Mouse (Mus musculus): ENCODE data around the gene Ankib1. TPM values are rescaled to one million over a fixed set of nuclear protein-coding genes. Genes with fewer than 3 reads are reported as not detected.
"Not testable (repeated sequence)": the region's sequence is repeated elsewhere in the genome, so short reads cannot be mapped to it uniquely, and the experiment has no call there.

Ankib1 gene
- 6.5 and 7.9 TPM in 2 replicates for polyA plus RNA-seq (2012; rRNA removed)

GRCm38 (mm10) chr5:3802433-3803291 is at the start of gene Ankib1, which contains the start of gene Krit1:
Ankib1 (minus strand) TSS chr5:3802925.
Krit1 (plus strand) TSS chr5:3803184.
- DNase-seq = peak; percentile 88
- peaks cover 4% of the 10 kb centered on the region for H3K4me1 ChIP-seq (ENCODE audit: control insufficient read depth, insufficient read depth, low read length)
- H3K4me3 ChIP-seq (replicated peaks; ENCODE audit: extremely low read depth, low read depth, low read length) = peak within 1 kb of the TSS; percentile 91
- peak; percentile 56; the same call in 1 of the 2 replicates for TF ChIP-seq POLR2A (IDR thresholded peaks at IDR 0.05; ENCODE audit: borderline replicate concordance, extremely low read depth, low read depth, low read length)
- TF ChIP-seq CTCF (IDR thresholded peaks at IDR 0.05; ENCODE audit: insufficient read depth, low read length) = no peak
- WGBS = under 1% methylated on average over 109 of the region's 109 CpGs

- Histone ChIP-seq H3K4me3 (replicated peaks; ENCODE audit: extremely low read depth, low read depth, low read length) (no peak within 1 kb of the TSS), H3K4me1 (ENCODE audit: control insufficient read depth, insufficient read depth, low read length) (no peaks in the 10 kb centered on the region)
- WGBS = 15% methylated on average over 24 of the region's 24 CpGs
- TF ChIP-seq POLR2A (IDR thresholded peaks at IDR 0.05; ENCODE audit: borderline replicate concordance, extremely low read depth, low read depth, low read length) (no peak), CTCF (IDR thresholded peaks at IDR 0.05; ENCODE audit: insufficient read depth, low read length) (no peak)
- no peak for DNase-seq
These were observed 42.3 kb upstream of the Ankib1 start, which contains the start of gene Lrrd1 for GRCm38 (mm10) chr5:3845026-3845425. Lrrd1 (plus strand) TSS chr5:3845173.

- TF ChIP-seq POLR2A (IDR thresholded peaks at IDR 0.05; ENCODE audit: borderline replicate concordance, extremely low read depth, low read depth, low read length) = no peak
- no peak for TF ChIP-seq CTCF (IDR thresholded peaks at IDR 0.05; ENCODE audit: insufficient read depth, low read length)
- 72% methylated on average over 1 of the region's 1 CpGs for WGBS
- DNase-seq = no peak
- Histone ChIP-seq H3K4me3 (replicated peaks; ENCODE audit: extremely low read depth, low read depth, low read length) (no peak overlapping the region), H3K4me1 (ENCODE audit: control insufficient read depth, insufficient read depth, low read length) (no peaks in the 10 kb centered on the region)
These were observed 31.4 kb upstream of the Ankib1 start for GRCm38 (mm10) chr5:3834107-3834506.

- TF ChIP-seq CTCF (IDR thresholded peaks at IDR 0.05; ENCODE audit: insufficient read depth, low read length) (no peak), POLR2A (IDR thresholded peaks at IDR 0.05; ENCODE audit: borderline replicate concordance, extremely low read depth, low read depth, low read length) (no peak)
- WGBS = 95% methylated on average over 1 of the region's 1 CpGs
These were observed 5.7 kb upstream of the Ankib1 start for GRCm38 (mm10) chr5:3808472-3808871.

GRCm38 (mm10) chr5:3803292-3804165 is 804 bp upstream of the Ankib1 start:
- peak overlapping the region; percentile 91 for H3K4me3 ChIP-seq (replicated peaks; ENCODE audit: extremely low read depth, low read depth, low read length)
- H3K4me1 ChIP-seq (ENCODE audit: control insufficient read depth, insufficient read depth, low read length) = peaks cover 4% of the 10 kb centered on the region
- no peak for DNase-seq
- WGBS = under 1% methylated on average over 36 of the region's 36 CpGs
- TF ChIP-seq CTCF (IDR thresholded peaks at IDR 0.05; ENCODE audit: insufficient read depth, low read length) (no peak), POLR2A (IDR thresholded peaks at IDR 0.05; ENCODE audit: borderline replicate concordance, extremely low read depth, low read depth, low read length) (no peak)

More at GRCm38 (mm10) chr5:3808472-3808871, 5.7 kb upstream of the Ankib1 start:
- DNase-seq = no peak
- no peaks in the 10 kb centered on the region for H3K4me1 ChIP-seq (ENCODE audit: control insufficient read depth, insufficient read depth, low read length)
- no peak overlapping the region for H3K4me3 ChIP-seq (replicated peaks; ENCODE audit: extremely low read depth, low read depth, low read length)

GRCm38 (mm10) chr5:3801672-3802432 is 873 bp downstream of the Ankib1 start:
- TF ChIP-seq CTCF (IDR thresholded peaks at IDR 0.05; ENCODE audit: insufficient read depth, low read length) (no peak), POLR2A (IDR thresholded peaks at IDR 0.05; ENCODE audit: borderline replicate concordance, extremely low read depth, low read depth, low read length) (no peak)
- no peak for DNase-seq
- WGBS = 6% methylated on average over 18 of the region's 18 CpGs

GRCm38 (mm10) chr5:3800881-3801280 is 1.8 kb downstream of the Ankib1 start:
- no peak overlapping the region for H3K4me3 ChIP-seq (replicated peaks; ENCODE audit: extremely low read depth, low read depth, low read length)
- DNase-seq = no peak
- 72% methylated on average over 4 of the region's 4 CpGs for WGBS
- H3K4me1 ChIP-seq (ENCODE audit: control insufficient read depth, insufficient read depth, low read length) = peaks cover 4% of the 10 kb centered on the region
- TF ChIP-seq POLR2A (IDR thresholded peaks at IDR 0.05; ENCODE audit: borderline replicate concordance, extremely low read depth, low read depth, low read length) (no peak), CTCF (IDR thresholded peaks at IDR 0.05; ENCODE audit: insufficient read depth, low read length) (no peak)

More at GRCm38 (mm10) chr5:3801672-3802432, 873 bp downstream of the Ankib1 start:
- Histone ChIP-seq H3K4me3 (replicated peaks; ENCODE audit: extremely low read depth, low read depth, low read length) (peak overlapping the region; percentile 91), H3K4me1 (ENCODE audit: control insufficient read depth, insufficient read depth, low read length) (peaks cover 4% of the 10 kb centered on the region)

GRCm38 (mm10) chr5:3800041-3800440 is 2.7 kb downstream of the Ankib1 start:
- Histone ChIP-seq H3K4me3 (replicated peaks; ENCODE audit: extremely low read depth, low read depth, low read length) (no peak overlapping the region), H3K4me1 (ENCODE audit: control insufficient read depth, insufficient read depth, low read length) (peaks cover 4% of the 10 kb centered on the region)
- TF ChIP-seq CTCF (IDR thresholded peaks at IDR 0.05; ENCODE audit: insufficient read depth, low read length) (no peak), POLR2A (IDR thresholded peaks at IDR 0.05; ENCODE audit: borderline replicate concordance, extremely low read depth, low read depth, low read length) (no peak)
- DNase-seq = no peak
- 89% methylated on average over 1 of the region's 1 CpGs for WGBS

GRCm38 (mm10) chr5:3798656-3799055 is 4.1 kb downstream of the Ankib1 start:
- H3K4me1 ChIP-seq (ENCODE audit: control insufficient read depth, insufficient read depth, low read length); DNase-seq: not testable (repeated sequence)

GRCm38 (mm10) chr5:3797101-3797500 is 5.6 kb downstream of the Ankib1 start:
- H3K4me3 ChIP-seq (replicated peaks; ENCODE audit: extremely low read depth, low read depth, low read length); DNase-seq; H3K4me1 ChIP-seq (ENCODE audit: control insufficient read depth, insufficient read depth, low read length): not testable (repeated sequence)
- WGBS = 97% methylated on average over 2 of the region's 2 CpGs

More at GRCm38 (mm10) chr5:3798656-3799055, 4.1 kb downstream of the Ankib1 start:
- H3K4me3 ChIP-seq (replicated peaks; ENCODE audit: extremely low read depth, low read depth, low read length) = not testable (repeated sequence)

All from lung, adult 2 months (tissue).